Mouse (Mus musculus) ES-Bruce4 (cell line): ENCODE measurements at regions not wholly inside any gene's neighbourhood (a gene's known extent, or its start where the extent isn't known, plus 50 kb on each side); places are given as distances from the start of the nearest gene placed in this dataset.

Experiments
- H3K27ac ChIP-seq: 2 replicates; pipeline ENCODE4 v1.5.1; 2012; ENCODE audit warnings: low read length, inconsistent platforms; ENCODE audit not compliant: insufficient read depth
- H3K27me3 ChIP-seq: 2 replicates; pipeline ENCODE4 v1.6.1; 2012; ENCODE audit warnings: mild to moderate bottlenecking, low read length, inconsistent platforms; ENCODE audit not compliant: control insufficient read depth, poor library complexity, insufficient read depth, severe bottlenecking
- H3K36me3 ChIP-seq: 2 replicates; pipeline ENCODE4 v1.6.1; 2012; ENCODE audit warnings: inconsistent platforms, mild to moderate bottlenecking, low read length, moderate library complexity; ENCODE audit not compliant: control insufficient read depth, poor library complexity, insufficient read depth, severe bottlenecking
- H3K4me1 ChIP-seq: one replicate; pipeline ENCODE4 v1.8.1; 2011; ENCODE audit warnings: low read length; ENCODE audit not compliant: control insufficient read depth, insufficient read depth
- H3K4me3 ChIP-seq: 2 replicates; pipeline ENCODE4 v1.5.1; 2011; ENCODE audit warnings: low read depth, mild to moderate bottlenecking, low read length
- H3K9ac ChIP-seq: 2 replicates; pipeline ENCODE4 v1.6.1; 2012; ENCODE audit warnings: low read depth, mild to moderate bottlenecking, inconsistent platforms; ENCODE audit not compliant: poor library complexity, severe bottlenecking
- H3K9me3 ChIP-seq: replicated peaks from 2 replicates; pipeline ENCODE4 v1.6.1; 2012; ENCODE audit warnings: mild to moderate bottlenecking, low read length, inconsistent platforms; ENCODE audit not compliant: control insufficient read depth, poor library complexity, insufficient read depth, severe bottlenecking
- CTCF ChIP-seq: IDR thresholded peaks from one replicate; pipeline ENCODE4 v1.8.1; 2011; ENCODE audit warnings: low read depth, low read length
- EP300 ChIP-seq: IDR thresholded peaks from 2 replicates; pipeline ENCODE4 v1.6.1; 2011; ENCODE audit warnings: low read depth, low read length; ENCODE audit not compliant: insufficient read depth
- POLR2A ChIP-seq: IDR thresholded peaks from one replicate; pipeline ENCODE4 v1.8.1; 2011; ENCODE audit warnings: low read length; ENCODE audit not compliant: insufficient read depth

DNA sequence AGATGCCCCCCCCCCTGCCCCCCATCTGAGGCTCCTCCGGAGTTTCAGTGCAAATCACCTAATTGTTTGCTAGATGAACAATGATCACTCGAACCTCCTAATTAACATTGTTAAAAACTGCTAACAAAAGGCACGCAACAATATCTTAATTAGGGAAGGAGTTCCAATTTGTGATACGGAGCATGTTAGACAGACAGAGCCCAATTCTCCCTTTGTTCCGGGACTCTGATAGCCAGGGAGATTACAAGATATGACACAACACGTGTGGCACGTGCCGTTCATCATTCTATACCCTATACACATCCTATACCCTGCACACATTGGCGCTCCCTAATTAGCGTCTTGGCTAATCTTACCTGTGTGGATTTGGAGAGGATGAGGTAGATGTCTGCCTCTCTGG is 237.5 kb downstream of the Cd83 start:
- no peaks in the 10 kb centered on the region for H3K27me3 ChIP-seq
- H3K4me3 ChIP-seq: no peak overlapping the region
- no peaks in the 10 kb centered on the region for H3K9me3 ChIP-seq
- peaks cover 9% of the 10 kb centered on the region for H3K4me1 ChIP-seq
- H3K9ac ChIP-seq: no peak overlapping the region
- no peak overlapping the region for H3K27ac ChIP-seq
- no peaks in the 10 kb centered on the region for H3K36me3 ChIP-seq
- TF ChIP-seq EP300 (no peak), POLR2A (no peak), CTCF (no peak)

DNA sequence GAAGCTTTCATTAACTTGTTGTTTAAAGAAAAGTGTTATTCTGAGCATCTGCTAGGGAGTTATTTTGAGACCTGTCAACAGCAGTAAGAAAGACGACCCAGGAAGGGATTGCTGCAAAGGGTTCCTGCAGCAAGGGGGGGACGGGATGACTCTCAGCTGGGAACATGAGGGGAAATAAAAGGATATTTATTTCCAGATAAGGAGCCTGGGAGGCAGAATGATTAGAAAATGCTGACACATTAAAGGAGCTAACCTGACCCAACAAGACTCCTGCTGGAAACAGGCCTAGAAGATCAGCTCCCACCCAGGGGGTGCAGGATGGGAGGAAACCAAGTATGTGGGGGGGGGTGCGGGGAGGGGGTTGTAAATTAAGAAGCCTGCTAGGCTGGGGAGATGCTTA is 240.0 kb downstream of the Cd83 start:
- H3K4me1 ChIP-seq: peaks cover 5% of the 10 kb centered on the region
- H3K9me3 ChIP-seq: no peaks in the 10 kb centered on the region
- H3K9ac ChIP-seq: no peak overlapping the region
- no peaks in the 10 kb centered on the region for H3K27me3 ChIP-seq
- H3K36me3 ChIP-seq: no peaks in the 10 kb centered on the region
- no peak overlapping the region for H3K27ac ChIP-seq
- TF ChIP-seq EP300 (no peak), CTCF (no peak), POLR2A (no peak)
- no peak overlapping the region for H3K4me3 ChIP-seq

DNA sequence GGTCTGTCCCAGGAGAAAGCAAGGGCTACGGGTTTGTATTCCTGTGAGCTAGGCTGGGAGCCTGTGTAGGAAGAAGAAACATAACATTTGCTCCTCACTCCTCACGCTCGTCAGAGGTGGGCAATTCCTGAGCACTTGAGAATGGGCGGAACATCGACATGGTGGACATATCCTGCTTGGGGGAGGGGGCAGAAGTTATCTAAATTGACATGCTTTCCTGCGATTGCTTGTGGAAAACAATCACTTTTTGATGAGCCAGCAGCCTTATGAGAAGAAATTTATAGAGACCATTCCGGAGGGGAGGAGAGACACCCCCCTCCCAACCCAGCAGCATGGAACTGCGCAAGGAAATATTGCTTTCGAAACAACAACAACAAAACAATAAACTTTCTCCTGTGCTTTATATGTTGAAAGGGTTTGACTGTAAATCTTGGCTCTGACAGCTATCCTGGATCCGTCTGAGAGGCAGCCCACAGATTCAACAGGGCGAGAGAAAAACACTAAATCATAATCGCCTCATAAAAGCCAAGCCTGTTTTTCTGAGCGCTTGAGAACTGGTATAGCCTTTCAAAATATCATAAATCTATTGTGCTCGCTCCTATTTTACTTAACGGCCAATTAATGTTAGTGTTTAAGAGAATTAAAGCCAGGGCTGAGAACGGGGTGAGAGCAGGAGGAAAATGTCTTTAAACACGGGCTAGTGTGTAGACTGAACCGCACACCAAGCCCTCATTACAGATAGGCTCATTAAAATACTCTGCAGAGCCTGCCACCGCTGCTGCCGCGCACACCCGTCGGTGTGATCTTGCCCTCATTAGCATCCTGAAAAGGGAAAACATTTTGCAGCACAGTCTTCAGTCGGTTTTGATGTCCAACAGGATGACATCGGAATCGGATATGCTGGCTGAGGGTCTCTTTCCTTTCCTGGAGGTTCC is 242.0 kb downstream of the Cd83 start:
- Histone ChIP-seq H3K27ac (no peak overlapping the region), H3K27me3 (no peaks in the 10 kb centered on the region), H3K9me3 (no peaks in the 10 kb centered on the region), H3K36me3 (no peaks in the 10 kb centered on the region), H3K4me3 (no peak overlapping the region), H3K9ac (no peak overlapping the region), H3K4me1 (no peaks in the 10 kb centered on the region)
- TF ChIP-seq POLR2A (no peak), CTCF (no peak), EP300 (no peak)

DNA sequence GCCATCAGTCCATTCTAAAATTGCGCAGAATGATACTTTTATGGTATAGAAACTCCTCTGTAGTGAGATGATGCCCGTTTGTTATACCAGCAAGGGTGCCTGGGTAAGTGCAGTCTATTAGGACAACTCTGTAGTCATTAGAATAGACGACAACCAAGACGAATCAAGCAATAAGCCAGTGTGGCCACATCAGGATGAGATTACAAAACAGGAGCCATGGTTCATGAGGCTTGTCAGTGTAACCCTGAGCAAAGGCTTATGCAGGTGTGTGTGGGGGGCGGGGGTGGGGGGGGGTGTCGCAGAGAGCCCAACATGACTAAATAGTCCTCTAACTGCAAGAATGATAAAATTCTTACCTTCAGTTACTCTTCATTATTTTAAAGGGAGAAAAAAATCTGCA is 243.5 kb downstream of the Cd83 start:
- no peak overlapping the region for H3K4me3 ChIP-seq
- no peak overlapping the region for H3K27ac ChIP-seq
- H3K9me3 ChIP-seq: no peaks in the 10 kb centered on the region
- TF ChIP-seq EP300: no peak
- TF ChIP-seq CTCF: no peak
- no peak for TF ChIP-seq POLR2A
- H3K9ac ChIP-seq: no peak overlapping the region
- H3K4me1 ChIP-seq: no peaks in the 10 kb centered on the region
- H3K27me3 ChIP-seq: no peaks in the 10 kb centered on the region
- H3K36me3 ChIP-seq: no peaks in the 10 kb centered on the region

DNA sequence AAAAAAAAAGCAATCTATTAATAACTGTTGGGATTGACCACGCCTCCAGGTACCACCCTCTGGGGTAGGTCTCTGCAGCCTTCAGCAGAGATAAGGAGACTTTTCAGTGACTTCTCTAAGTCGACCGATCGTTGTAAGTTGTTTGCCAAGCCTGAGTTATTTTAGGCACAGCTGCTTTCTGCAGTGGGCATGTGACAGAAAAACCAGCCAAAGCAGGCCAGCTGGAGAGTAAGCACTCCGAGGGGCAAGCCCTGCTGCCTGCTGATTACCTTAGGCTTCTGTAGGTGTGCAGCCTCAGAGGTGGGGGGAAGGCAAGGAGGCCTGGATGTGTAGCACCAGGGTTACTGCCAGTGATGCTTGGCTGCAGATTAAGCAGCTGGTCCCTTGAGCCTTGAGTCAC is 246.0 kb downstream of the Cd83 start:
- H3K9ac ChIP-seq: no peak overlapping the region
- TF ChIP-seq POLR2A (no peak), CTCF (no peak), EP300 (no peak)
- no peaks in the 10 kb centered on the region for H3K36me3 ChIP-seq
- no peaks in the 10 kb centered on the region for H3K4me1 ChIP-seq
- no peaks in the 10 kb centered on the region; the same call in 1 of the 2 replicates for H3K9me3 ChIP-seq
- H3K27ac ChIP-seq: no peak overlapping the region
- no peak overlapping the region for H3K4me3 ChIP-seq
- no peaks in the 10 kb centered on the region for H3K27me3 ChIP-seq

DNA sequence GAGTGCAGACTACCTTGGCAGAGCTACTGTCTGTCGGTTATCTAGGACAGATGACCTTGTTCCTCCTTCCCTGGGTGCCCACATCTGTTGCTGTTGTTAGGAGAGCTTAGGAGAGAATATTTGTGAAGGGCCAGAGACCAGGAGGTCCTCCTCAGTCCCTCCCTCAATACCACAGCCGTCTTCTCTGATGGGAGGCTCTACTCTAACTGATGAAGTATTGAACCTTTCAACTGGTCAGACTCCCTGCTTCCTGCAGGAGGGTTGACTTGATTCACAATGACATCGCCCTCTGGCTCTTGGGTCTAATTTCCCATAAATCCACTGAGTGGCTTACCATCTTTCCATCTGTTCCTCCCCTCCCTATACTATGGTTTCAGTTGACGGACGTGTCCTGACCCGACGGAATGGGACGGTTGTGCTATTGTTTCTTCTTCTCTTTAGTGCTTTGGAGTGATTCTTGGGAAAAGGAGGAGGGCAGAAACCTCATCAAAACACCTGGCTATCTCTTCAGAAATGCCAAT is 253.3 kb downstream of the Cd83 start:
- H3K27ac ChIP-seq: no peak overlapping the region
- no peak overlapping the region for H3K9ac ChIP-seq
- no peaks in the 10 kb centered on the region for H3K36me3 ChIP-seq
- H3K4me3 ChIP-seq: no peak overlapping the region
- H3K4me1 ChIP-seq: no peaks in the 10 kb centered on the region
- no peaks in the 10 kb centered on the region; the same call in 1 of the 2 replicates for H3K9me3 ChIP-seq
- H3K27me3 ChIP-seq: no peaks in the 10 kb centered on the region
- TF ChIP-seq POLR2A: no peak
